Mouse (Mus musculus) ES-Bruce4 (cell line): Measurements from ENCODE around the gene Fgg.

Experiments used
- CTCF ChIP-seq: IDR thresholded peaks from one replicate; pipeline ENCODE4 v1.8.1; 2011; ENCODE audit warnings: low read depth, low read length
- EP300 ChIP-seq: IDR thresholded peaks from 2 replicates; pipeline ENCODE4 v1.6.1; 2011; ENCODE audit warnings: low read depth, low read length; ENCODE audit not compliant: insufficient read depth
- POLR2A ChIP-seq: IDR thresholded peaks from one replicate; pipeline ENCODE4 v1.8.1; 2011; ENCODE audit warnings: low read length; ENCODE audit not compliant: insufficient read depth

GRCm38 (mm10) chr3:83039666-83040065 lies 32.1 kb downstream of the Fgg start:
- TF ChIP-seq CTCF = no peak
- TF ChIP-seq EP300 = no peak
- TF ChIP-seq POLR2A = no peak
